Mouse (Mus musculus): ENCODE results near the gene Itga2b.

- TF ChIP-seq POLR2A (IDR thresholded peaks at IDR 0.05; ENCODE audit: control insufficient read depth, low read depth, low read length) (no peak), CTCF (IDR thresholded peaks at IDR 0.05; ENCODE audit: control insufficient read depth, insufficient read depth, insufficient replicate concordance, low read depth, low read length) (no peak)
These were observed 48.4 kb downstream of the Itga2b start for GRCm38 (mm10) chr11:102421559-102421958.
